Mouse (Mus musculus) liver, adult (tissue): ENCODE data around the gene Tada3.
A peak's percentile ranks its signal among the peaks of the same experiment; 100 is the strongest.

Experiments used
- GATA4 ChIP-seq: IDR thresholded peaks from 2 replicates; pipeline ENCODE4 v1.6.1; 2014; ENCODE audit warnings: mild to moderate bottlenecking, low read length; ENCODE audit not compliant: insufficient replicate concordance

Tada3 gene

DNA sequence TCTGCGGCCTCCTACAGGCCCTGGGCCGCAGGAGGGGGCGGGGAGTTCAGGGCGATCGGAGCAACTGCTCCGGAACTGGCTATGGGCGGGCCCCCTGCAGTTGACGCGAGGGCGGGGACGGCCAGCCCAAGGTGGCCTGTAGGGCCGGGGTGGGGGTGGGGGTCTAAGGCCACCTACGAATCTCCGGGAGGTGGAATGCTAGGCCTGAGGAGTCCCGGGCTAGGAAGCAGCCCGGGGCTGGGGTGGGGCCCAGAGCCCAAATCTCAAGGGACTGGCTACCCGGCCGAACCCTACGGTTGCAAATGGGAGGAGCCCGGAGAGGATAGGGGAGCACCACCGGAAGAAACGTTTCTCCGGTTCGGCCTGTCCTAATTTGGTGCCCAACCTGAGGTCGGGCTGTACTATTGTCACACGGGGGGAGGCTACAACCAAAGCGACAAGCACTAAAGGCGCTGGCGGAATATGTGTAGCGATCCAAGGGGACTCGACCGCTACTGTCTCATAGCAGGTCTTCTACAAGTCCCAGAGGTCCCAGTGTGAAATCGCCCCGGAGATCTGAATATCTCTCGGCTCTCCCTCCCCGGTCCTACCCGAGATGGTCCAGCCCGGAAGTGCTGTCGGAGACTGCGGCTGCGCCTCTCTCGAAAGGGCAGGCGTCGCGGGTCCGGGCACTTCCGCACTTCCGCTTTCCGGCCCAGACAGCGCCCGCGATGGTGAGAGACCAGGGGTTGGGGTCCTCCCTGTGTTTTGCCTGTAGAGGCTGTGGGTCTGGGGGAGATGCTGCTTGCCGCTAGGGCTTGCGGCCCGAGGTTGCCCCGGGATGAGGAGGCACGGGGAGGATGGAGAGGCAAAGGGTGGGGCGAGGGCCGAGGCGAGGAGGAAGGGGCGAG is at the start of gene Tada3, which contains the start of gene Arpc4:
Gene Tada3, minus strand, starts transcription at position 388 of the 890 bp plus-strand sequence.
Gene Arpc4, plus strand, starts transcription at position 620 of the 890 bp plus-strand sequence.
- no peak; the same call in 1 of the 2 replicates for TF ChIP-seq GATA4

DNA sequence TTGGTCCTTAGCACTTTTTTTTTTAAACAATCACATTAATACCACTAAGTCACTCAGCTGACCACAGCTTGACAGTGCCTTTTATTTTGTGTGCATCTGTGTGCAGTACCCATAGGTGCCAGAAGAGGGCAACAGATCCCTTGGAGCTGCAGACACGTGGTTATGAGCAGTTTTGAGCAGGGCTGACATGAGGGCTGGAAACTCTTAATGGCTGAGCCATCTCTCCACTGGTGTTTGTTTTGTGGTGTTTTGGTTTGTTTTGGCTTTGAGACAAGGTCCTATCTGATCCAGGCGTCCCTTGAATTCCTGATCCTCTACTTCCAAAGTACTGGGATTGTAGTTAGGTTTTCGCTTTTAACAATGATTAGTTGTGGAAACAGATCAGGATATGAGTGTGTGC is 49.7 kb upstream of the Tada3 start:
- TF ChIP-seq GATA4: peak; percentile 53; the same call in 1 of the 2 replicates

DNA sequence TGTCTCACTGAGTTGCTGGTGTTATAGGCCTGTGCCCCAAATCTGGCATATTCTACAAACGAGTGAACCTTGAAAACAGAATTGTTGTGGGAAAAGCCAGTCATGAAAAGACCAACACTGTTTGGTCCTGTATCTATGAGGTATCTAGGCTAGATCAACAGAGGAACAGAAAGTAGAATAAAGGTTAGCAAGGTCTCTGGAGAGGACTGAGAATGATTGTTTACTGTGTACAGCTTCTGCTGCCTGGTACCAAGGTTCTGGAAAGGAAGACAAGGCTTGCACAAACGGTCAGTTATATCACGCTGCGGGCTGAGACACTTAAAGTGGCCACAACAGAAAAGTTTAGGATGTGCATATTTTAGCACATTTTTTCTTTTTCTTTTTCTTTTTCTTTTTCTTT is 49.0 kb upstream of the Tada3 start:
- TF ChIP-seq GATA4: no peak

DNA sequence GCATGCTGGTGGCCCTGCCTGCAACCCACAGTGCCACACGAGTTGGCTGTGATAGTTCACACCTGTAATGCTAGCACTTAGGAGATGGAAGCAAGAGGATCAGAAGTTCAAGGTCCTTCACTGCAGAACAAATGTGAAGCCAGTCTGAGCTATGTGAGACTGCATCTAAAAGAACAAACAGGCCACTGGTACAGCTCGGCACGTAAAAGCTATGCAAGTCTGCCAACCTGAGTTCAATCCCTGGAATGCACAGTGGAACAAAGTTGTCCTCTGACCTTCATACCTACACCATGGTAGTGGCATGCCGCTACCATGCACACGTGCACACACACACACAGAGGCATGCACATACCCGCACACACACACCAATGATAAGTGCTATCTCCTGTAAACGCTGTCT is 46.5 kb upstream of the Tada3 start:
- no peak for TF ChIP-seq GATA4

DNA sequence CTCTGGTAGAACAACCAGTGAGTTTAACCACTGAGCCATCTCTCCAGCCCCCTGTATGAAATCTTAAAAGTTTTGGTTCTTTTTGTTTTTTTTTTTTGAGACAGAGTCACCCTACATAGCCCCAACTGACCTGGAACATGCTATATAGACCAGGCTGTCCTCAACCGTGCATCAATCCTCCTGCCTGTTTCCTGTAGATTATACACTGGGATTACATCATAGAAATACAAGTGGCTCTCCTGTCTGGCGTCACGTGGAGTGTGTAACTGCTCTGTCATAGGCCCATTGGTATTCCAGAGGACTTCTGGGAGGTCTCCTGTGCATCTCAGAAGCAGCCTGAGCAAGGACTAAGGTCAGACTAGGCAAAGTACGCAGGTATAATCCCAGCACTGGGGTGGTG is 45.3 kb upstream of the Tada3 start:
- TF ChIP-seq GATA4: no peak

DNA sequence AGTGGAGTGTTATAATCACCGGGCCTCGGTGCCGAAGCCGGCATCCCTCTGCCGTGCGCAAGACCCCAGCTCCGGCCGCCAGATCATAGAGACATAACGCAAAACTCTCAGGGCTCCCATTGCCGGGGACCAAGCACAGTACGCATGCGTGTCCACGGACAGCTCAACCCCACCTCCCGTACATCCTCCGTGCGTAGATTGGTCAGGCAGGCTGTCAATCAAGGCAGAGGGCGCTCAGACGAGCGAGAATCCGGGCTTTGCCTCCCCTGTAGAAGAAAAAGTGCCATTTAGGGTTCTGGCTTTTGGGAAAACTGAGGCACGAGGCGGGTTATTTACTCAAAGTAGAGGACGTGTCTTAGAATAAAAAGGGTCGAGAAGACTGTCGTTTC is 41.5 kb upstream of the Tada3 start, which contains the start of gene Rpusd3:
Gene Rpusd3, minus strand, starts transcription at position 142 of the 389 bp plus-strand sequence.
- TF ChIP-seq GATA4: no peak

DNA sequence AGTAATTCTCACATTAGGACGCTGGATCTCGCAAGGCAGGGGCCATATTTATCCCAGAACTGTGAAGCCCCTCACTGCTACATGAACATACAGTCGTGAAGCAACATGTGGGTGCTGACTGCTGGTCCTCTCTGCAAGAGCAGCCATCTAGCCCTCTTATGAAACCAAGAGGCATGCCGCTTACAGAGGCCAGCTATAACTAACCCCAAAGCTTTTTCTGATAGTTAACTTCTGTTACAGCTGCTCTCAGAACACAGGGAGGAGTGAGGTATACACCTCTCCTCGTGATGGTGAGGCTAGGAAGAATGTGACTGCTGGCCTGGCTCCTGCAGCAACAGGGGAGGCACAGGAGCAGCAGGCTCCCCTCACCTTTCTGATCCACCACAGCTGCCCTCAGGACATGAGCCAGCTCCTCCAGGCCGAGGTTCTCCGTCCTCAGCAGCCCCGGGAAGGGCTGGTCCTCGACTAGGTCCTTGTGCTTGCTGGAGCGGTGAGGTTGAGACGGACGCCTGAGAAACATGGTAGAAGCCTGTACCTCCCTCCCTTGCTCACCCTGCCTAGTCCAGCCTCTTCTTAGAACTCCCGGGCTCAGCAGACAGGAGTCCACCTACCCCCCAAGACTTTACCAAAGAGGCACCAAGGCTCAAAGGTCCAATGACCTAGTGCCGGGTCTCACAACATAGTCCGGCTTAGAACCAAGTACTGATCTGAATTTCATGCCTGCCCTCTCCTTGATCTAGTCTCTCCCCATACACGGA is 40.9 kb upstream of the Tada3 start:
- no peak for TF ChIP-seq GATA4

DNA sequence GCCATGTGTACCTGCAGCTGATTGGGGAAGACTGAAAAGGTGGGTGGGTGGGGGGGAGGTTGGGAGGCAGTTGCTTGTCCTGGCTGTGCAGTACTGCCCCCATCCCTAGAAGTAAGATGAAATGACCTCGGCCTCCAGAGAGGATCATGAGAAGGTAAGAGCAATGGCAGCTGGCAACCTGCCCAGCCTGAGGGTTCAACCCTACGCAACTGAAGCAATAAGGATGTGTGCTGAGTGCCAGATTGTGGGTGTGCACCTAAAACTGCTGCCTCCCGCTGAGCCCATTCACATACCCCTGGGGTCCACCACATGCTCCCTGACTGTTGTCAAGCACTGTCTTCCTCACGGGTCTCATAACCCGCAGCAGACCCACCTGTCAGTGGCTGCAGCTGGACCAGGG is 38.7 kb upstream of the Tada3 start:
- TF ChIP-seq GATA4: no peak

DNA sequence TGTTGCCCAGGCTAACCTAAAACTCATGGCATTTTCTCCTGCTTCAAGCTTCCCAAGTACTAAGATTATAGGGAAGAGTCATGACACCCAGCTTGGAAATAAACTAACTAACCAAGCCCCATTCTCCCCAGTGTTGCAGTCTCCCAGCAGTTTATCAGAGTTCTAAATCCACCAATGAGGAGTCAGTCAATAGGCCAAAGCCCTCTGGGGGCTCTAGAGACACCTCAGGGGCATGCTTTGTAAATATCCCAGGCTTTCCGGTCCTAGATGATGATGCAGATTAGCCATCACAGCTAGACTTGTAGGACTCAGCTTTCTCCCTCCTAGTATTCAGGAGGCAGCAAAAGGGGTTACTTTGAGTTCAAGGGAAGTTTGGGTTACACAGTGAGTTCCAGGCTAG is 32.3 kb upstream of the Tada3 start:
- TF ChIP-seq GATA4: no peak

DNA sequence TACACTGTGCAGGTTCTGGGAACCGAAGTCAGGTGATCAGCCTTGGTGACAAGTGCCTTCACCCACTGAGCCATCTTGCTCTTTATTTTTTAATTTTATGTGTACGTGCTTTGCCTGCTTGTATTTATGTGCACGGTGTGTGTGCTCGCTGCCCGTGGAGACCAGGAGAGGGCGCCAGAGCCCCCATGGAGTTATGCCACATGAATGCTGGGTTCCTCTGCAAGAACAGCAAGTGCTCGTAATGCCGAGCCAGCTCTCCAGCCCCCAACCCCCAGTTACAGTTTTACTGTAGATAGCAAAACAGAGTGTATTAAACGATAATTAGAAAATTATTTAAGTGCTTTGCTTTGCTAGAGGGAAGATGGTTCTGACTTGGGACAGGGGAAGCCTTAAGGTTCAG is 29.0 kb upstream of the Tada3 start:
- TF ChIP-seq GATA4: no peak

DNA sequence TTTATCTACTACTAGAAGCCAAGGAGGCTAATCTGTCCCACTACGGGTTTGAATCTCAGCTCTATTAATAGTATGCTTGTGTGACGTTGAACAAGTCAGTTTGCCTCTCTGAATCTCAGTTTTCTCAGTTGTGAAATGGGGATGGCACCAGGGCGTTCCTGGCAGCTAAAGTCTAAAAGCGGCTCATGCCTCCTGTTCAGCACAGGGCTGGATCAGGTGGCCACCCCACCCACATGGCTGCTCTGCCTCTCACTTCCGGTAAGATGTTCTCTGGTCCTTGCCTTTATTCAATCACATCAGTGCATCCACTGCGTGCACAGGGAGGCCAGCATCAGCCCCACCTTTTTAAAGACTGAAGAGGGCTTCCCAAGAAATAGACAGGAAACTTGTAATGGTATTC is 27.8 kb upstream of the Tada3 start:
- TF ChIP-seq GATA4: no peak

DNA sequence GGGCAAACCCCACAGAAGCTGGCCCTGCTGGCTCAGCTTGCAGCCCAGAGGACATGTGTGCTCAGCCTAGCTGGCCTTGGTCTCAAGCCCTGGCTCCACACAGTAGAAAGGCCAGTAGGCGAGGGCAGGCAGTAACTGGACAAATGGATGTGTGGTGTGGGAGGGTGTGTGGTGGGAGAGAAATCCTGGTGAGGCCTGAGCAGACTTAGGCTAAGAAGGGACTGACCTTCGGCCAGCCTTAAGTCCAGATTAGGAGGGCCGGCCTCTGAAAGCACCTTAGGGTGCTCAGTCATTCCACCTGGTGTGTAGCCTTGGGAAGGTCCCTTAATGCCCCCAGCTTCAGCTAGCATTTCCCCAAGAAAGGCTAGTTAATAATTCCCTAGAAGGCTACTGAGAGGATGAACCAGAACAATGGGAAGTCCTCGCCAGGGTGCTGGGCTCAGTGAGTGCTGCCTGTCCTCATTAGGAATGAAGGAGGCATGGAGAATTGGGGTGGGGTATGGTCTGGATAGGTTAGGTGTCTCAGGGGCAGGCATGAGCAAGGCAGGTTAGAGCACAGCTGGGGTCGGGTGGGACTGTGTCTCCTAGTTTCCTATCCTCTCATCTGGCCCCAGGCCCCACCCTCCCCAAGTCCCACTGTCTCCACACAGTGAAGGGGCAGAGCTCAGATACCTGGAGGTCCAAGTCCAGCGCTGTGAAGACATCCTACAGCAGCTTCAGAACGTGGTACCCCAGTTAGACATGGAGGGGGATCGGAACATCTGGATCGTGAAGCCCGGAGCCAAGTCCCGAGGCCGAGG is 27.2 kb upstream of the Tada3 start:
- no peak for TF ChIP-seq GATA4

DNA sequence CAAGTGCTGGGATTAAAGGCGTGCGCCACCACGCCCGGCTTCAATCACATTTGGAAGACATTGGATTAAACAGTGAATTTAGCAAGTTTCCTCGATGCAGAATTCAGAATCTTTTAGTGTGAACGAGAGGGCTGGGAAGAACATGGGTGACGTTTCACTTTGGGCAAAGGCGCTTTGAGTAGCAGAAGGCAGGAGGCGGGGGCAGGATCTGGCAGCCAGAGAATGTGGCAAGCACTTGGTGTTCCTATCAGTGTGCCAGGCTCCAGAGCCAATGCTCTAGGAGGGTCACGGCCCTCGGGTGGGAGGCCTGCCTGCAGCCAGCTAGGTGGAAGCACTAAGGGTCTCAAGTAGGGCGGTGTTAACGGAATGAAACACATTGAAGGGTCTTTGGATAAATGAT is 24.4 kb upstream of the Tada3 start:
- TF ChIP-seq GATA4: no peak

DNA sequence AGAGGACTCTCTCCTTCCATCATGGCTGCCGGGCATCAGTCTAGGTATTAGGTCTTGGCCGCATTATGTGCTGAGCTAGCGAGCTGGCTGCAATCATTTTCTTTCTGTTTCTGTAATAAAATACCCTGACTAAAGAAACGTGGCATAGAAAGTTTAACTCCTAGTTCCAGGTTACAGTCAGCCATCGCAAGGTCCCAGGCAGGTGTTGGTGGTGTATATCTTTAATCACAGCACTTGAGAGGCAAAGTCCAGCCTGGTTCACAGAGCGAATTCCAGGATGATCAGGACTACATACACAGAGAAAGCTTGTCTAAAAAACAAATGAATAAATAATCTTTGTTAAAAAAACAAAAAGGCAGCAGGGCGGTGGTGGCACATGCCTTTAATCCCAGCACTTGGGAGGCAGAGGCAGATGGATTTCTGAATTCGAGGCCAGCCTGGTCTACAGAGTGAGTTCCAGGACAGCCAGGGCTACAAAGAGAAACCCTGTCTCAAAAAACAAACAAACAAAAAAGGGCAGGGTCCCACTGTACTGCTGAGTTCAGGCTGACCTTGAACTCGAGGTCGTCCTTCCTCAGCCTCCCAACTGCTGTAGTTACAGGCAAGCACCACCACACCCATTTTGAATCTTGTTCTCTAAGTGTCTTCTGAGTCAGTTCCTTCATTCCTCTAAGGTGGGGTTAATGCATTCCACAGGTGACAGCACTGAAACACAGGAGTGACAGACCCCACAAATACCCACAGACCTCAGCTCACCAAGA is 18.8 kb upstream of the Tada3 start:
- no peak for TF ChIP-seq GATA4

DNA sequence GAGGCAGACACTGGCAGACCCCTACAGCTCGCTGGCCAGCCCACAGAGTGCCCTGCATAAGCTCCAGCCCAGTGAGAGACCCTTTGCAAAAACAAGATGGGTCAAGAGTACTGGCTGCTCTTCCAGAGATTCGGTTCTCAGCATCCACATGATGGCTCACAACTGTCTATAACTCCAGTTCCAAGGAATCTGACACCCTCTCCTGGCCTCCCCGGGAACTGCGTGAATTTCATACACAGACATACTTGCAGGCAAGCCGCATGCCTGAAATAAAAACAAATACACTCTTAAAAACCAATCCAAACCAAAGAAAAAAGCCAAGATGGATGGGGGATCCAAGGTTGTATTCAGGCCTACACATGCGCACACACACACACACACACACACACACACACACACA is 17.8 kb upstream of the Tada3 start:
- TF ChIP-seq GATA4: no peak

DNA sequence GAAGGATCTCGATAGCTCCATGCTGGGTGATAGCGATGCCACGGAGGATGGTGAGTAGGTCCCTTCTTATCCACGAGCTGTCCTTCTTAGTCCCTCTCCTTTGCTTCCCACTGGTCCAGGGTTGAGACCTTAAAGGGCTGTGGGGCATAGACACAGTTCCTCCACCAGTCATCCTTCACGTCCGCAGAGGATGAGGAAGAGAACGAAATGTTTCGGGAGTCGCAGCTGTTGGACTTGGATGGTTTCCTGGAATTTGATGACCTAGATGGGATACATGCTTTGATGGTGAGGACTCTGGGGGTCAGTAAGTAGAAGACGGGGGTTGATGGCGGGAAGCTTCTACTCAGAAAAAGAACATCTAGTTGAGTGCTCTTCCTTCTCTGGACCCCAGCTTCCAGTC is 17.1 kb upstream of the Tada3 start:
- no peak for TF ChIP-seq GATA4
